Mouse (Mus musculus) myocyte (in vitro differentiated cells): ENCODE data around the gene Stum.

ENCODE experiments used
- CEBPB ChIP-seq: IDR thresholded peaks from 2 replicates; pipeline ENCODE4 v1.6.1; 2011; ENCODE audit warnings: mild to moderate bottlenecking, moderate library complexity; ENCODE audit not compliant: poor library complexity, insufficient read depth, severe bottlenecking
- E2F4 ChIP-seq: IDR thresholded peaks from one replicate; pipeline ENCODE4 v1.6.1; 2011; ENCODE audit warnings: mild to moderate bottlenecking, control low read depth, moderate library complexity; ENCODE audit not compliant: insufficient read depth
- MAX ChIP-seq: IDR thresholded peaks from one replicate; pipeline ENCODE4 v1.6.1; 2011; ENCODE audit warnings: low read depth, mild to moderate bottlenecking, control low read depth
- MYOD1 ChIP-seq, 3 experiments: IDR thresholded peaks; one replicate each; pipeline ENCODE4 v1.6.1; 2011; ENCODE audit warnings: control low read depth in 2 of 3, low read depth in 2 of 3, mild to moderate bottlenecking in 2 of 3, moderate library complexity in 1 of 3; ENCODE audit not compliant: insufficient read length in 2 of 3, control insufficient read depth in 1 of 3
- MYOG ChIP-seq, 3 experiments: IDR thresholded peaks; one replicate each; pipeline ENCODE4 v1.6.1; 2011; ENCODE audit warnings: control low read depth in 2 of 3, low read depth in 2 of 3, mild to moderate bottlenecking in 2 of 3; ENCODE audit not compliant: insufficient read length in 2 of 3, control insufficient read depth in 1 of 3, insufficient read depth in 1 of 3
- POLR2A ChIP-seq: IDR thresholded peaks from one replicate; pipeline ENCODE4 v1.6.1; 2011; ENCODE audit warnings: low read depth, mild to moderate bottlenecking, control low read depth, moderate library complexity; ENCODE audit not compliant: insufficient read length
- POLR2AphosphoS2 ChIP-seq: IDR thresholded peaks from one replicate; pipeline ENCODE4 v1.6.1; 2011; ENCODE audit warnings: low read depth, control low read depth; ENCODE audit not compliant: insufficient read length
- REST ChIP-seq: IDR thresholded peaks from one replicate; pipeline ENCODE4 v1.6.1; 2011; ENCODE audit warnings: mild to moderate bottlenecking, control low read depth, moderate library complexity; ENCODE audit not compliant: insufficient read depth, insufficient read length
- SRF ChIP-seq: IDR thresholded peaks from one replicate; pipeline ENCODE4 v1.6.1; 2011; ENCODE audit warnings: low read depth; ENCODE audit not compliant: control insufficient read depth, insufficient read length
- TCF12 ChIP-seq: IDR thresholded peaks from one replicate; pipeline ENCODE4 v1.6.1; 2011; ENCODE audit warnings: mild to moderate bottlenecking, control low read depth; ENCODE audit not compliant: poor library complexity, insufficient read depth, severe bottlenecking
- TCF3 ChIP-seq: IDR thresholded peaks from one replicate; pipeline ENCODE4 v1.6.1; 2011; ENCODE audit warnings: low read depth, control low read depth; ENCODE audit not compliant: insufficient read length
- USF1 ChIP-seq: IDR thresholded peaks from one replicate; pipeline ENCODE4 v1.6.1; 2011; ENCODE audit warnings: low read depth, mild to moderate bottlenecking, control low read depth, moderate library complexity

- TF ChIP-seq POLR2A: no peak
- no peak for TF ChIP-seq POLR2AphosphoS2
- TF ChIP-seq SRF: no peak
- TF ChIP-seq MYOD1 (IDR thresholded peaks at IDR 0.05; ENCODE audit: control insufficient read depth in 1 of 3, insufficient read length in 2 of 3, low read depth in 2 of 3): no peak
- no peak for TF ChIP-seq MYOG (IDR thresholded peaks at IDR 0.05; ENCODE audit: control insufficient read depth in 1 of 3, insufficient read depth in 1 of 3, insufficient read length in 2 of 3, low read depth in 2 of 3)
- no peak for TF ChIP-seq USF1
- no peak for TF ChIP-seq TCF12
- TF ChIP-seq E2F4: no peak
- TF ChIP-seq MAX: no peak
- TF ChIP-seq TCF3: no peak
- TF ChIP-seq CEBPB: no peak
- TF ChIP-seq REST: no peak
Measured at GRCm38 (mm10) chr1:180481956-180482355, 1.3 kb downstream of the Stum start.
